Mouse (Mus musculus) heart, postnatal 0 days (tissue): ENCODE measurements around the gene B3galnt1. TPM values are rescaled to one million over a fixed set of nuclear protein-coding genes. Genes with fewer than 3 reads are reported as not detected.

Experiments
- ATAC-seq: fragments of 200-750 bp; cut with Nextera tagmentation; 2 replicates; pipeline ENCODE4 v1.8.0; 2017; ENCODE audit warnings: low read depth, moderate number of reproducible peaks, moderate library complexity; ENCODE audit not compliant: insufficient read depth
- DNase-seq: peaks from one replicate; pipeline ENCODE4 v3.0.0-alpha.2; 2016; ENCODE audit warnings: low spot score
- H3K27ac ChIP-seq: fragments of 300-500 bp; sonication (generic); 2 replicates; pipeline ENCODE4 v1.5.1; 2014; ENCODE audit warnings: low read depth, mild to moderate bottlenecking
- H3K27me3 ChIP-seq: fragments of 300-500 bp; sonication (generic); 2 replicates; pipeline ENCODE4 v1.6.1; 2014; ENCODE audit warnings: low read length, mixed read lengths; ENCODE audit not compliant: control insufficient read depth, insufficient read depth
- H3K36me3 ChIP-seq: fragments of 300-500 bp; sonication (generic); replicated peaks from 2 replicates; pipeline ENCODE4 v1.6.1; 2014; ENCODE audit warnings: low read length, mixed read lengths; ENCODE audit not compliant: control insufficient read depth, insufficient read depth
- H3K4me1 ChIP-seq: fragments of 300-500 bp; sonication (generic); 2 replicates; pipeline ENCODE4 v1.6.1; 2014; ENCODE audit warnings: antibody characterized with exemption; ENCODE audit not compliant: control insufficient read depth, insufficient read depth
- H3K4me2 ChIP-seq: fragments of 300-500 bp; sonication (generic); 2 replicates; pipeline ENCODE4 v1.6.1; 2014; ENCODE audit warnings: low read depth, mild to moderate bottlenecking, low read length, moderate library complexity
- H3K4me3 ChIP-seq: fragments of 300-500 bp; sonication (generic); 2 replicates; pipeline ENCODE4 v1.5.1; 2014; ENCODE audit warnings: low read depth, low read length
- H3K9ac ChIP-seq: fragments of 300-500 bp; sonication (generic); replicated peaks from 2 replicates; pipeline ENCODE4 v1.6.1; 2014; ENCODE audit warnings: low read depth, low read length, mixed read lengths
- H3K9me3 ChIP-seq: fragments of 300-500 bp; sonication (generic); replicated peaks from 2 replicates; pipeline ENCODE4 v1.6.1; 2016; ENCODE audit warnings: low read length; ENCODE audit not compliant: control insufficient read depth
- CTCF ChIP-seq: IDR thresholded peaks from 2 replicates; pipeline ENCODE4 v1.5.1; 2016; ENCODE audit warnings: antibody characterized with exemption, control low read depth, low read depth
- EP300 ChIP-seq: IDR thresholded peaks from 2 replicates; pipeline ENCODE4 v1.6.1; 2016; ENCODE audit warnings: antibody characterized with exemption, low read depth
- WGBS: fragments of 180-500 bp; shearing (Covaris S2); extraction: QIAGEN DNeasy Blood & Tissue Kit; methylation state at CpG from one replicate; pipeline ENCODE4 v1.1.7; 2014; 5-methylcytosine and 5-hydroxymethylcytosine counted together
- polyA plus RNA-seq: library from polyadenylated mRNA; unstranded; fragments of >200 nt; fragmentation: Nextera tagmentation; extraction: Ambion mirVana; gene quantifications from 2 replicates; pipeline ENCODE4 v1.2.1, GENCODE M21; 2015
- total RNA-seq: library from RNA; depleted of rRNA; stranded (reverse); fragments of >200 nt; gene quantifications from 2 replicates; pipeline ENCODE4 v1.2.3, GENCODE M21; 2014; ENCODE audit warnings: low replicate concordance

B3galnt1 gene
- total and polyA plus RNA-seq, 2 experiments from 2014 or later = 4.0 to 6.4 TPM

- no peaks in the 10 kb centered on the region for H3K27me3 ChIP-seq
- no peak overlapping the region for H3K27ac ChIP-seq
- TF ChIP-seq CTCF (no peak), EP300 (no peak)
- H3K9me3 ChIP-seq = no peaks in the 10 kb centered on the region
- no peak overlapping the region for H3K4me3 ChIP-seq
- no peak for ATAC-seq
- 90% methylated on average over 4 of the region's 4 CpGs for WGBS
- DNase-seq = no peak
- H3K9ac ChIP-seq = no peak overlapping the region
- H3K4me2 ChIP-seq = no peak overlapping the region
- H3K36me3 ChIP-seq = no peaks in the 10 kb centered on the region
- peaks cover 6% of the 10 kb centered on the region; the same call in 1 of the 2 replicates for H3K4me1 ChIP-seq
Measured at GRCm38 (mm10) chr3:69549602-69550001, 49.2 kb downstream of the B3galnt1 start.

- Histone ChIP-seq H3K4me2 (peak overlapping the region; percentile 34; the same call in 1 of the 2 replicates), H3K9ac (no peak overlapping the region), H3K9me3 (no peaks in the 10 kb centered on the region), H3K4me3 (no peak overlapping the region), H3K36me3 (no peaks in the 10 kb centered on the region), H3K27me3 (no peaks in the 10 kb centered on the region), H3K4me1 (peaks cover 6% of the 10 kb centered on the region; the same call in 1 of the 2 replicates), H3K27ac (no peak overlapping the region)
- ATAC-seq (peak; percentile 82), DNase-seq (no peak)
- 41% methylated on average over 22 of the region's 22 CpGs for WGBS
- TF ChIP-seq CTCF = no peak
- no peak for TF ChIP-seq EP300
Measured at GRCm38 (mm10) chr3:69548704-69549455, 49.9 kb downstream of the B3galnt1 start.

GRCm38 (mm10) chr3:69545017-69545416, 53.7 kb downstream of the B3galnt1 start:
- no peaks in the 10 kb centered on the region for H3K36me3 ChIP-seq
- WGBS = 84% methylated on average over 5 of the region's 5 CpGs
- no peak overlapping the region for H3K27ac ChIP-seq
- H3K4me1 ChIP-seq = peaks cover 6% of the 10 kb centered on the region; the same call in 1 of the 2 replicates
- no peak for ATAC-seq
- TF ChIP-seq EP300 = no peak
- no peak for TF ChIP-seq CTCF
- no peak for DNase-seq
- H3K9ac ChIP-seq = no peak overlapping the region
- H3K4me3 ChIP-seq = no peak overlapping the region
- H3K4me2 ChIP-seq = no peak overlapping the region
- H3K27me3 ChIP-seq = no peaks in the 10 kb centered on the region
- no peaks in the 10 kb centered on the region for H3K9me3 ChIP-seq

DNA sequence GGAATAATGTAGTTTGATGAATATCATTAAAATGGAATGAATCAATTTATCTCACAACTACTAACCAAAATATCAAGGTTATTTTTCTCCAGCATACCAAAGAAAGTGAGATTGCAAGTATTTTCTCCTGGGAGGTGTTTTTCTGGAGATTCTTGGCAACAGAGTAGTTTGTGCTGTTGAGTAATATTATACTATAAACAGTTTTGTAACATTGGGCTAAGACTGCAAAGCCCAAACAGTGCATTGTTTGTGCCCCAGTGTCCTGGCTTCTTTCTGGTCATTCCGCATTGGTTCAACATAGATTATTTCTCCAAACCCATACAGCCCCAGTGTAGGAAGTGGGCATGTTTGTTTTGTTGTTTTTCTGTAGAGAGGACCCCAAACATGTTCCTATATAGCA, 55.0 kb downstream of the B3galnt1 start:
- Histone ChIP-seq H3K4me3 (no peak overlapping the region), H3K36me3 (no peaks in the 10 kb centered on the region), H3K4me2 (no peak overlapping the region), H3K9ac (no peak overlapping the region), H3K27me3 (no peaks in the 10 kb centered on the region), H3K9me3 (no peaks in the 10 kb centered on the region), H3K27ac (no peak overlapping the region), H3K4me1 (peaks cover 6% of the 10 kb centered on the region; the same call in 1 of the 2 replicates)
- DNase-seq (no peak), ATAC-seq (no peak)
- 95% methylated on average over 1 of the region's 1 CpGs for WGBS
- no peak for TF ChIP-seq EP300
- TF ChIP-seq CTCF = no peak

DNA sequence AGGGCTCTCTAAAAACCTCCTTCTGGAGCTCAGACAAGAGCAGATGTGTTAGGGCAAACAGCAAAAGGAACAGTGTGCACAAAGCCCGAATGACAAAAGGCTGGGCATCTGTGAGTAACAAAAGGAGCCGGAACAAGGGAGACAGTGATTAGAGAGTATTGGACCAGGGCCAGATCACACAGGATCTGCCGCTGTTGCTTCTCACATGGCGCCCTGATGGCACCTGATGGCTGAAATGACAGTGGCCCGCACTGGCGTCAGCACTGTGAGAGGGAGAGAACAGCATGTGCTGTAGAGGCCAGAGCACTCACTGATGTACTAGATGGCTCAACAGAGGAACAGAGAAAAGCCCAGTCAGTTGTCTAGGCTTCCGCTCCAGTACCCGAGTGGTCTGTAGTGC, 55.8 kb downstream of the B3galnt1 start:
- DNase-seq (no peak), ATAC-seq (no peak)
- Histone ChIP-seq H3K4me2 (no peak overlapping the region), H3K27me3 (no peaks in the 10 kb centered on the region), H3K9me3 (no peaks in the 10 kb centered on the region), H3K36me3 (no peaks in the 10 kb centered on the region), H3K4me3 (no peak overlapping the region), H3K4me1 (no peaks in the 10 kb centered on the region), H3K27ac (no peak overlapping the region), H3K9ac (no peak overlapping the region)
- TF ChIP-seq CTCF = no peak
- TF ChIP-seq EP300 = no peak
- WGBS = 61% methylated on average over 8 of the region's 8 CpGs
